Mouse (Mus musculus) embryonic facial prominence, embryonic 15.5 days (tissue): ENCODE measurements at regions not wholly inside any gene's neighbourhood (a gene's known extent, or its start where the extent isn't known, plus 50 kb on each side); places are given as distances from the start of the nearest gene placed in this dataset.

Source experiments
- ATAC-seq: fragments of 200-750 bp; cut with Nextera tagmentation; 2 replicates; pipeline ENCODE4 v1.8.0; 2017; ENCODE audit warnings: low read depth, moderate TSS enrichment; ENCODE audit not compliant: insufficient number of reproducible peaks, low FRiP score, low TSS enrichment
- H3K27ac ChIP-seq: fragments of 300-500 bp; sonication (generic); replicated peaks from 2 replicates; pipeline ENCODE4 v1.5.1; 2015; ENCODE audit warnings: mild to moderate bottlenecking, inconsistent platforms
- H3K27me3 ChIP-seq: fragments of 300-500 bp; sonication (generic); 2 replicates; pipeline ENCODE4 v1.6.1; 2015; ENCODE audit warnings: inconsistent platforms
- H3K36me3 ChIP-seq: fragments of 300-500 bp; sonication (generic); 2 replicates; pipeline ENCODE4 v1.6.1; 2015; ENCODE audit warnings: mild to moderate bottlenecking, inconsistent platforms
- H3K4me1 ChIP-seq: fragments of 300-500 bp; sonication (generic); 2 replicates; pipeline ENCODE4 v1.6.1; 2015; ENCODE audit warnings: inconsistent platforms
- H3K4me2 ChIP-seq: fragments of 300-500 bp; sonication (generic); replicated peaks from 2 replicates; pipeline ENCODE4 v1.6.1; 2015; ENCODE audit warnings: mild to moderate bottlenecking, inconsistent platforms
- H3K4me3 ChIP-seq: fragments of 300-500 bp; sonication (generic); replicated peaks from 2 replicates; pipeline ENCODE4 v1.5.1; 2015; ENCODE audit warnings: mild to moderate bottlenecking, inconsistent platforms
- H3K9ac ChIP-seq: fragments of 300-500 bp; sonication (generic); 2 replicates; pipeline ENCODE4 v1.6.1; 2015; ENCODE audit warnings: inconsistent platforms
- H3K9me3 ChIP-seq: fragments of 300-500 bp; sonication (generic); replicated peaks from 2 replicates; pipeline ENCODE4 v1.6.1; 2016; ENCODE audit warnings: inconsistent platforms
- WGBS: fragments of 180-500 bp; shearing (Covaris S2); methylation state at CpG from one replicate; pipeline ENCODE4 v1.1.7; 2015; 5-methylcytosine and 5-hydroxymethylcytosine counted together

DNA sequence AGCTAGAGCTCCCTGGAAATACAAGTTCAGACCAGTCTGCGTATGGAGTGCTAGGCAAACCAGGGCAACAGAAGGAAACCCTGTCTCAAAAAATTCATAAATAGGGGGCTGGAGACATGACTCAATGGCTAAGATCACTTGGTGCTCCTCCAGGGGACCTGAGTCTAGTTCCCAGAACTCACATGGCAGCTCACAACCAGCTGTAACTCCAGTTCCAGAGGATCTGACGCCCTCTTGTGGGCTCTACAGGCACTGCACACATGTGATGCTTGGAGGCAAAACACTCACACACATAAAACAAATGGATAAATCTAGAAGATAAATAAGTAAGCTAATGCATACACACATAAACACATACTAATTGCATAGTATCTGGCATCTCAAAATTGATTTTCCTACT is 59.1 kb upstream of the Ephb1 start:
- no peaks in the 10 kb centered on the region for H3K9me3 ChIP-seq
- H3K4me3 ChIP-seq, result no peak overlapping the region
- no peak overlapping the region for H3K9ac ChIP-seq
- H3K27me3 ChIP-seq, result no peaks in the 10 kb centered on the region
- no peak overlapping the region for H3K4me2 ChIP-seq
- no peak for ATAC-seq
- H3K4me1 ChIP-seq, result no peaks in the 10 kb centered on the region
- H3K36me3 ChIP-seq, result no peaks in the 10 kb centered on the region
- WGBS, result 49% methylated on average over 2 of the region's 2 CpGs
- H3K27ac ChIP-seq, result no peak overlapping the region

DNA sequence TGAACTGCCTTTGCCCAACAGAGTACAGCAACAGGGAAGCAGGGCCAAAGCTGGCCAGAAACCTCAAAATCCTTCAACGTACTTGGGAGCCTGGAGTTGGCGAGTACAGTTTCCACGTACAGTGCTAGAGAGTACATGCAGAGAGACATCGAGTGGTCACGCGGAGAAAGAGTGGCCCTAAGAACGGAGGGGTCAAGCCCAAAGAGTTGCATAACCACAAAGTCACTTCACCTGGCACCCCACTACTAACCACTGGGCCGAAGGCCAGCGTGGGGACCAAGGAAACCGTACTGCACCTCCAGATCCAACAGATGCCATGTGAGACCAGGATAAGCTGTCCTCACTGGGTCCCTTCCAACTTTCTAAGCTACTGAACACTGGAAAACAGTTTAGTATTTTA is 56.2 kb upstream of the Ephb1 start:
- H3K9ac ChIP-seq, result no peak overlapping the region
- no peaks in the 10 kb centered on the region for H3K27me3 ChIP-seq
- H3K4me3 ChIP-seq, result no peak overlapping the region
- H3K27ac ChIP-seq, result no peak overlapping the region
- no peak for ATAC-seq
- no peak overlapping the region for H3K4me2 ChIP-seq
- 91% methylated on average over 10 of the region's 10 CpGs for WGBS
- H3K4me1 ChIP-seq, result no peaks in the 10 kb centered on the region
- no peaks in the 10 kb centered on the region for H3K9me3 ChIP-seq
- no peaks in the 10 kb centered on the region for H3K36me3 ChIP-seq

DNA sequence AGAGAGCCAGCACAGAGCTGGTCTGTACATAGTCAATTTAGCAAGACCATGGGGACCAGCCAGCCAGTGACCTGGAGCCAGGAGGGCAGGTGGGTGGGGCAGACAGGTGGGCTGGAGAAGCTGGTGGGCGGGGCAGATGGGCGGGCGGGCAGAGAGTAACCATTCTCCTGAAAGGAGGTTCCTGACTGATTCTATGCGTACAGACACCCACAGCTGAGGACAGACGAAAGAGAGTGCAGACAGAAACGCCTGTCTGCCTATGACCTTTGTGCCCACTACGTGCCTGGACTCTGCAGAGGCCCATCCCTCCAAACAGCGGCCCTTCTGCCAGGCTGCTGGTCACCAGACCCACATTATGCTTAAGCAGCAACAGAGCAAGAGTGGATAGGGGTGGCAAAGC is 51.5 kb upstream of the Ephb1 start:
- Histone ChIP-seq H3K9me3 (no peaks in the 10 kb centered on the region), H3K36me3 (no peaks in the 10 kb centered on the region), H3K4me3 (no peak overlapping the region), H3K4me2 (no peak overlapping the region), H3K4me1 (no peaks in the 10 kb centered on the region), H3K9ac (no peak overlapping the region), H3K27me3 (no peaks in the 10 kb centered on the region), H3K27ac (no peak overlapping the region)
- WGBS, result 27% methylated on average over 8 of the region's 8 CpGs
- no peak for ATAC-seq
